Mouse (Mus musculus): ENCODE results near the gene Pex13.

The Pex13 gene

DNA sequence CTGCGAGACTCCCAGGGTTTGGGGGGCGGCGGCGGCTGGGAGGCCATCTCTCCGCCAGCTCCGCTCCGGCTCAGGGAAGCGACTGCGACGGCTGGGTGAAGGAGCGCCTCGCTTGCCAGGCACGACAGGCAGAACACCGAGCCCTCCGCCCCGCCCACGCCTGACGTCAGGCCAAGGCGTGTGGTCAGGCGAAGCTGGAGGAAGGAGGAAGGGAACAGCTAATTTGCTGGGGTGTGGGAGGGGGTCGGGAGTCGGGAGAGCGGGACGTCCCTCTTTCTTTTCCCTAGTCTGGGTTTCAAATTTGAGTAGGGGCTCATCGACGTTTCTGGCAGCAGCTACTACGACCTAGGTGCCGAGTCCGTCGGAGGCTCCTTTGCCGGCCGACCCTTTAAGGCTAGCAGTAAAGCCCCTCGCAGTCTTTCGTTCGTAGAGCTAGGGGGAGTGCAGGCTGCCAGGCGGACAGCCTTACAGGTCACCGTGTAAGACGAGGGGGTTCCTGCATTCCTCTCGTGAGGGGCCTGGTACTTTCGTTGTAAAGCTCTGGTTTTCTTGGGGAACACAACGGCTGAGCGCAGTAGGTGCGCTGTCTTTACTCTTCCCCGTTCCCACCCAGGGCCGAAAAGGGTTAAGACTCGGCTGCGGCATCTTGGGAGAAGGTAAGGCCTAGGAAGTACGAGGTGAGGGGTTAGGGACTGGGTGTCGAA, at the start of gene Pex13:
Pex13 (minus strand) TSS at position 162 of the 704 bp plus-strand sequence.
- DNase-seq (ENCODE audit: low spot score): peak; percentile 94

- DNase-seq (ENCODE audit: low spot score): no peak
These were observed 46.5 kb upstream of the Pex13 start for GRCm38 (mm10) chr11:23712299-23712698.

GRCm38 (mm10) chr11:23704604-23705294, 39.0 kb upstream of the Pex13 start:
- no peak for DNase-seq (ENCODE audit: low spot score)

DNA sequence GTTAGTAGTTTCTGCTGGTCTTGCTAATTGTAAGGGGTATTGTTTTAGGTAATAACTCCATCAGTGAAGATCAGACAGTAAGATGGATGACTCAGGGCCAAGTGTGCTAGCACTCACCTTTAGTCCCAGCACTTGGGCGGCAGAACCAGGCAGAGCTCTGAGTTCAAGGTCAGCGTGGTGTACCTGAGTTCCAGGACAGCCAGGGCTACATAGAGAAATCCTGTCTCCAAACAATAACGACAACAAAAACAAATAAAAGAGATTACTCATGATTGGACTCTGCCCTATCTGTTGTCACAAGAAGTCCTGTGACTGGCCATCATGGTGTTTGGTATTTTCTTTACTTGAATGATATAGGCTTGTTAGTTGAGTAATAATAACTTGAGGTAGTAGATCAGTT, 36.1 kb upstream of the Pex13 start:
- DNase-seq (ENCODE audit: low spot score): no peak

DNA sequence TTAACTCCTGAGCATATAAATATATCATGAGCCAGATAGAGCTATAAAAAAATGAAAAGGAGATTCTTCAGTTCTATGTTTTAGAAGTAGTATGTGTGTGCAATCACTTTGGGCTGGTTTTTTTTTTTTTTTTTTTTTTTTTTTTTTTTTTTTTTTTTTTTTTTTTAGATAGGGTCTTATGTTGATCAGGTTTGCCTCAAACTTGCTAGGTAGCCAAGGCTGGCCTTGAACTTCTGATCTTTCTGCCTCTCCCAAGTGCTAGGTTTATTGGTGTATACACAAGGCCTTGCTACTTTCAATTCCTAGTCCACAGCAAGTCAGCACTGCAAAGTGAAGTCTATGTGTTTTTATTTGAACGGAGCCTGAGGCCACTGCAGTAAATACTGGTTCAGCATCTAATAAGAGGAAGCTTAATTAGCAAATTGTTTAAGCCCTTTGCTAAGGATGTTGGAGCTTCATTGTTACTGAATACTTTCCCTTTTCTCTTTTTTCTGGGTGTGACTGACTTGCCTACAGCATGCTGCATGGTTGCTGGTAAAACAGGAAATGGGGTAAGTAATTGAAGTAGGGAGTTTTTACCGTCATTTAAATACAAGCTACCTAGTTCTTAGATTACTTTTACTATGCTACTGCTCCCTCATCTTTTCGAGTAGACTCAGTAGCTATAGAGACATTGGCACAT, 33.8 kb upstream of the Pex13 start:
- no peak for DNase-seq (ENCODE audit: low spot score)

DNA sequence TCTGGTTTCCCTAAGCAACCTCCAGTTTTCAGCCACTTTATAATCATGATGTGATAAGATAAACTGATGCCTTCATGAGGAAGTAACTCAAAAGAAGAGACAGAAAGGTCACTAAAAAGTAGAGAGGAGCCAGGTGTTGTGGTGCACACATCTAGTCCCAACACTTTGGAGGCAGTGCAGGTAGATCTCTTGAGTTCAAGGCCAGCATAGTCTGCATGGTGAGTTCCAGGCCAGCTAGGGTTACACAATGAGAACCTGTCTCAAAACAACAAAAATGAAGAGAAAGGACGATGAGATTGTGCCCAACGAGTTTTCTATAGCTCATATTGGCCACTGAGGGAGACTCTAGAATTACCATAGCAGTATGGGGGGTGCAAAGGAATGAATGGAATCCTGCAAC, 32.8 kb upstream of the Pex13 start:
- DNase-seq (ENCODE audit: low spot score): no peak

- peak; percentile 44 for DNase-seq (ENCODE audit: low spot score)
These were observed 30.1 kb upstream of the Pex13 start for GRCm38 (mm10) chr11:23695847-23696246.

DNA sequence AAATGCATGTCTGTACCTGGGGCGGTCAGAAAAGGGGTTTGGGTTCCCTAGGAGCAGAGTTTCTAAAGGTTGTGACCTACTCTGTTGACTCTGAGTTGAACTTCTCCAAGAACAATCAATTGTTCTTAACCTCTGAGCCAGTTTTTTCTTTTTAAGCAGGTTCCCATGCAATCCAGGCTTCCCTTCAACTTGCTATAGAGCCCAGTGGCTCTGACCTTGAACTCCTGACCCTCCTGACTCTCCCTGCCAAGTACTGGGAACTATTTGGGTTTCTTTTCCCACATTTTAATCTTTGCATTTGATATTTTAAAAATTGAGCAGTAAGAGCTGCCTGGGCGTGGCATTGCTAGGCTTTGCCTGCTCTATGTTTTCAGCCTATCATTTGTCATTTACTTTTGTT, 27.5 kb upstream of the Pex13 start:
- no peak for DNase-seq (ENCODE audit: low spot score)

DNA sequence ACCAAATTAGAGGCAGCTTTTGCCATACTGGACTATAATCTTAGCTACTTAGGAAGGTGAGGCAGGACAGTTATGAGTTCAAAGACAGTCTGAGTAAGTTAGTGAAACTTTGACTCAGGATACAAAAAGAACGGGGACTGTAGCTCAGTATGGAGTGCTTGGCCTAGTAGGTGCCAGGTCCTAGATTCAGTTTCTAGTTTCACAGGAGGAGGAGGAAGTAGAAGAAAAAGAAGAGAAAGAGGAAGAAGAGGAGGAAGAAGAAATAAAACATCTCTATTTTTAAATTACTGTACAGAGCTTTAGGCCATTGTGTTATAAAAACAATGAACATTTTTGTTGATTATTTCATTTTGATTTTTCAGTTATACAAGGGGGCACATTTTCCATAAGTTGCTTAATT, 22.3 kb upstream of the Pex13 start:
- no peak for DNase-seq (ENCODE audit: low spot score)

DNA sequence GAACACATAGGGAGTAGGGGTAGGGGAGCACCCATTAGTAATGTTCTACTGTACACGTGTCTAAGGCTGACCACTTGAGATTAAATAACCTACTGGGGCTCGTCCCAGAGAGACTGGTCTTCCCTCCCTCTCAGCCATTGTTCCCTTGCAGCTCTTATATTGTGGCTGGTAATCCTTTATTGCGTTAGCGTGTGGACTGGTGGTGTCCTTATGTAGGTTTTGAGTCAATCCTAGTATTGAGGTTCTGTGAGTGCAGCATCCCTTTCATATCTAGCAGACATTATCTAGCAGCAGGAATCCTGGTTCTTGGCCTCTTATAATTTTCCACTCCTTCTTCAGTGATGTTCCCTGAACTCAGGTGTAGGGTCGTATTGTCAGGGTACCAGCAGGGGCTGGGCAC, 20.9 kb upstream of the Pex13 start:
- DNase-seq (ENCODE audit: low spot score): no peak

- DNase-seq (ENCODE audit: low spot score): no peak
These were observed 16.8 kb upstream of the Pex13 start for GRCm38 (mm10) chr11:23682561-23682960.

DNA sequence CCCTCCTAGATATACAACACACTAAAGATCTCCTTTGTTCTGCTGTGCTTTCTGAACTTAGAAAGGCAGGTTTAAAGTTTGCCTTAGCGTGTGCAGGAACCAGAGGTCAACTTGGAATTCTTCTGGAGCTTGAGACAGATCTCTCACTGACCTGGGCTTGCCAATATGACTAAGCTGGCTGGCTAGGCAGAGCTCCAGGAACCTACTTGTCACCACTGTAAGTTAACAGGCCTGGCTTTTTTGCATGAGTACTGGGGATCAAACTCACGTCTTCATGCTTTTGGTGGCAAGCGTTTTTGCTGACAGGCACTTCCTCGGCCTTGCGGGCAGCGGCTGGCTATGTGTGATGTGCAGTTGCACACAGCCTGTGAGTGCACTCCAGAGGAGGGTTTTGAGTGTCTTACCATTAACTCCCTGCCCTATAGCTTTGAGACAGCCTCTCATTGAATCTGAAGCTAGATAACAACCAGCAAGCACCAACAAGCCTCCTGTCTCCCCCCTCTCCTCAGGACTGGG, 14.7 kb upstream of the Pex13 start:
- DNase-seq (ENCODE audit: low spot score): peak; percentile 61

- peak; percentile 76 for DNase-seq (ENCODE audit: low spot score)
These were observed 13.4 kb upstream of the Pex13 start for GRCm38 (mm10) chr11:23679044-23679642.

DNA sequence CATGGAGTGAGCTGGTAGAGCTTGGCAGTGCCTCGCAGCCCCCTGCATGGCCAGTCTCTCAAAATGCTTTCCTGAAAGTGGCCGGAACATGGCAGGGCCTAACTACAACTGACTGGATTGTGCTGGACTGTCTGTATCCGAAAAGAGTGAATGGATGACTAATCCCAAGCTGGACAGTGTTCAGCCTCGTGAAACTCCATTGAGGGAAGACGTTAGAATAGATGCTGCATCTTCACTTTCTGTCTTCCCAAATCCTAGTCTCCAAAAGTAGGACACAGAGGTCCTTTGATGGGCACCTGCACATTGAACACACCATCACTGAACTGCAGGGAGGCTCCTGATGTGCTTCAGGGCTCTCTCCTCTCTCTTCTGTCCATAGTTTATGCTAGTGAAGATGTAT, 10.3 kb upstream of the Pex13 start:
- DNase-seq (ENCODE audit: low spot score): no peak

DNA sequence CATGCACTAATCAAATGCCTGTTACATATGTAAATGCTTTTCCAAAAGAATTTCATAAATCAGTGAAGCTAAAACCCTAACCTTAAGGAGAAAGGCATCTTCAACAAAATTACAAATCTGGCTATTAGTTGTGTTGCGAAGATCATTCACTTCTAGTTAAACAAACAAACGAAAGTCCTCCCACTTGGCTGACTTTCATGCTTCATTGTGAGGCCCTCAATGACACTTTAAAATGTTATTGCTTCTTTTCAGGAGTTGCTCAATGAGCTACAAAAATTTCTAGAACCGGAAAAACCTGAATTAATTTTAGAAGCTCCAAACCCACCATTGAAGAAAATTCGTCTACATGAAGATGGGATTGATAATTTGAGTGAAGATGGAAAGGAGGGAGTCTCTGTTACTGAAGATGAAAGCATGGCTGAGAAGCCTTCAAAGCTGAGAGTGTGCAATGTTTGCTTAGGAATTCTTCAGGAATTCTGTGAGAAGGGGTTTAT, 6.5 kb upstream of the Pex13 start:
- no peak for DNase-seq (ENCODE audit: low spot score)

DNA sequence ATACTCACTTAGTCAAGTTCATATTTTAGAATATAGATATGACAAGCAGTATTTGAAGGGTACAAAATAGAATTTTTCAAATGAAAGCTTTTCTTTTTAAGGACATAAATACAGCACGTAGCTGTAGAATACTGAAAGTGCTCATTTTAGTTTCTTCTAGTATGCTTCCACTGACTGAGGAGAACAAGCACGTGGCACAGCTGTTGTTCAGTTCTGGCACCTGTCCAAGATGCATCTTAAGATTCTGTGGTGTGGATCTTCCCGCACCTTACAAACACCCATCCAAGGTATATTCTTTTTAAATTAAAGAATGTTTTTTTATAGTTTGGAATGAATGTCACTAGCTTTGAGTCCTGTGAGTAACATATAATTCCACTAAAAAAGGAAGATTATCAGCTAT, 1.4 kb upstream of the Pex13 start:
- peak; percentile 60 for DNase-seq (ENCODE audit: low spot score)

GRCm38 (mm10) chr11:23666526-23666925, 767 bp upstream of the Pex13 start:
- no peak for DNase-seq (ENCODE audit: low spot score)

DNA sequence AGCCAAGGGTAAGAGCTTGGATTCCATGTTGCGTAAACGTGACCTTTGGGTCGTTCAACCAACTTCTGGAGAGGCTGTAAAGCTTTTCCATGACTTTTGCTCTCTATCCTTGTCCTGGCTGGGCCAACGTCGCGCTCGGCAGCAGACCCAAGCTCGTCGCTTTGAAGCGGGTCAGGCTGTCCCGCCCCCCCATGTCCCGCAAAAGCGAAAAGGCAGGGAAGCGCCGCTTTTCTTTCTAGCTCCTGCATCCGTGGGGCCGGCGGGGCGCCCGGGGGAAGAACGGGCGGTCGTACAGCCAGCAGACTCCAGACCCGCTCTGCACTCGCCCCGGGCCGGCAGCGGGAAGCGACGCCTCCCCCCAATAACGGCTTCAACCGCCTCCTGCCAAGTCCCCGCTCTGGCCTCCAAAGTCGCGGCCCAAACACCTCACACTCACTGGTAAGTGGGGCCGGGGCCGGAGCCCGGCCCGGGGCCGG, 410 bp downstream of the Pex13 start, which contains the start of gene Pus10:
Pus10 (plus strand) TSS at position 364 of the 476 bp plus-strand sequence.
- DNase-seq (ENCODE audit: low spot score): peak; percentile 93

DNA sequence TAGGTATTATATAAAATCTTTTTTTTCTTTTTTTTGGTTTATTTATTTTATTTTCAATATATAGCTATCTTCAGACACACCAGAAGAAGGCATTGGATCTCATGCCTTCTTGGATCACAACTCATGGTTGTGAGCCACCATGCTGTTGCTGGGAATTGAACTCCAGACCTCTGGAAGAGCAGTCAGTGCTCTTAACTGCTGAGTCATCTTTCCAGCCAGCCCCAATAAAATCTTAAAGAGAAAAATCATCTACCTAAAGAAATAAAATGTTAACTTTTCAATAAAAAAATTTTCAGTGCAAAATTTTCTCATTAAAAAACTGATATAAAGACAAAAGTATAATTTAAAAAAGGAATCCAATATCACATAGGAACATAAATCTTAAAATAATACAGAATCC, 1.5 kb downstream of the Pex13 start:
- DNase-seq (ENCODE audit: low spot score): peak; percentile 31

- DNase-seq (ENCODE audit: low spot score): no peak
These were observed 8.0 kb downstream of the Pex13 start for GRCm38 (mm10) chr11:23657791-23658190.

DNA sequence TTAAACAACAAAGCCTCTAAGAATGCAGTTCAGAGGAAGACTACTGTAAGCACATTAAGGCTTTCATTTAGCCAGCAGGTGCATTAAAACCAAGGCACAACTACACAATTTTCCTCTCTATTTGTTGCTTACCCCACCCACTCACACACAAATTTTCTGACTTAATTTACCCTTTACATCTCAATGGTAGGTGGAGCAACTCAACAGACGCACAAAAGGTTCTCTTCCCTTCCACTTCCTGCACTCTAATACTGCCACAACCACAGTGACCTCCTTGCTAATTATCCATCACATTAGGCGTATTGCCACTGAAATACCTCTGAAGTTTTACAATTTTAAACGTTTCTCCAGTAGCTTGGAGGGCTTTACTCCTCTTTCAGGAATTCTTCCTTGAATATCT, 12.1 kb downstream of the Pex13 start:
- no peak for DNase-seq (ENCODE audit: low spot score)

- DNase-seq (ENCODE audit: low spot score): no peak
These were observed 17.9 kb downstream of the Pex13 start for GRCm38 (mm10) chr11:23647835-23648234.

All from adipocyte (in vitro differentiated cells).